Mouse (Mus musculus) midbrain, embryonic 13.5 days (tissue): ENCODE measurements at regions not wholly inside any gene's neighbourhood (a gene's known extent, or its start where the extent isn't known, plus 50 kb on each side); places are given as distances from the start of the nearest gene placed in this dataset.

Experiments
- ATAC-seq: fragments of 200-750 bp; cut with Nextera tagmentation; 2 replicates; pipeline ENCODE4 v1.8.0; 2017; ENCODE audit warnings: mild to moderate bottlenecking, moderate TSS enrichment, moderate library complexity
- H3K27ac ChIP-seq: fragments of 300-500 bp; sonication (generic); 2 replicates; pipeline ENCODE4 v1.5.1; 2015; ENCODE audit warnings: inconsistent platforms, mild to moderate bottlenecking, moderate library complexity
- H3K27me3 ChIP-seq: fragments of 300-500 bp; sonication (generic); 2 replicates; pipeline ENCODE4 v1.6.1; 2015; ENCODE audit warnings: mild to moderate bottlenecking, inconsistent platforms
- H3K36me3 ChIP-seq: fragments of 300-500 bp; sonication (generic); 2 replicates; pipeline ENCODE4 v1.6.1; 2015; ENCODE audit warnings: mild to moderate bottlenecking, inconsistent platforms
- H3K4me1 ChIP-seq: fragments of 300-500 bp; sonication (generic); replicated peaks from 2 replicates; pipeline ENCODE4 v1.6.1; 2015; ENCODE audit warnings: inconsistent platforms
- H3K4me2 ChIP-seq: fragments of 300-500 bp; sonication (generic); replicated peaks from 2 replicates; pipeline ENCODE4 v1.6.1; 2015; ENCODE audit warnings: moderate library complexity, mild to moderate bottlenecking, inconsistent platforms
- H3K4me3 ChIP-seq: fragments of 300-500 bp; sonication (generic); replicated peaks from 2 replicates; pipeline ENCODE4 v1.5.1; 2015; ENCODE audit warnings: mild to moderate bottlenecking, inconsistent platforms
- H3K9ac ChIP-seq: fragments of 300-500 bp; sonication (generic); replicated peaks from 2 replicates; pipeline ENCODE4 v1.6.1; 2015; ENCODE audit warnings: mild to moderate bottlenecking, inconsistent platforms
- H3K9me3 ChIP-seq: fragments of 300-500 bp; sonication (generic); 2 replicates; pipeline ENCODE4 v1.6.1; 2016; ENCODE audit warnings: mild to moderate bottlenecking, inconsistent platforms
- WGBS: fragments of 180-500 bp; shearing (Covaris S2); methylation state at CpG from one replicate; pipeline ENCODE4 v1.1.7; 2015; 5-methylcytosine and 5-hydroxymethylcytosine counted together

- Histone ChIP-seq H3K27me3 (no peaks in the 10 kb centered on the region), H3K4me1 (no peaks in the 10 kb centered on the region), H3K36me3 (no peaks in the 10 kb centered on the region), H3K4me3 (no peak overlapping the region), H3K9ac (no peak overlapping the region), H3K27ac (no peak overlapping the region), H3K9me3 (no peaks in the 10 kb centered on the region), H3K4me2 (no peak overlapping the region)
- ATAC-seq, result no peak
- WGBS, result 77% methylated on average over 4 of the region's 4 CpGs
These were observed 106.3 kb upstream of the Nr2f2 start for GRCm38 (mm10) chr7:70472786-70473185.

- no peak for ATAC-seq
- 91% methylated on average over 2 of the region's 2 CpGs for WGBS
- Histone ChIP-seq H3K4me3 (no peak overlapping the region), H3K27me3 (no peaks in the 10 kb centered on the region), H3K27ac (no peak overlapping the region), H3K36me3 (no peaks in the 10 kb centered on the region), H3K4me1 (no peaks in the 10 kb centered on the region), H3K9me3 (no peaks in the 10 kb centered on the region), H3K9ac (no peak overlapping the region), H3K4me2 (no peak overlapping the region)
These were observed 104.0 kb upstream of the Nr2f2 start for GRCm38 (mm10) chr7:70470557-70470956.

GRCm38 (mm10) chr7:70462131-70462530, 95.6 kb upstream of the Nr2f2 start:
- 94% methylated on average over 4 of the region's 4 CpGs for WGBS
- no peak for ATAC-seq
- no peaks in the 10 kb centered on the region for H3K4me1 ChIP-seq
- H3K4me2 ChIP-seq, result no peak overlapping the region
- no peaks in the 10 kb centered on the region for H3K36me3 ChIP-seq
- no peak overlapping the region for H3K9ac ChIP-seq
- no peak overlapping the region for H3K4me3 ChIP-seq
- no peaks in the 10 kb centered on the region for H3K27me3 ChIP-seq
- H3K27ac ChIP-seq, result no peak overlapping the region
- no peaks in the 10 kb centered on the region for H3K9me3 ChIP-seq

- no peak overlapping the region for H3K4me2 ChIP-seq
- peak; percentile 60; the same call in 1 of the 2 replicates for ATAC-seq
- WGBS, result 35% methylated on average over 1 of the region's 1 CpGs
These were observed 88.0 kb upstream of the Nr2f2 start for GRCm38 (mm10) chr7:70454525-70454924.

GRCm38 (mm10) chr7:70452816-70453215, 86.3 kb upstream of the Nr2f2 start:
- H3K4me1 ChIP-seq, result 0 out of 2 replicates have a peak, but pooled peaks cover 4% of the 10 kb centered on the region
- no peak overlapping the region for H3K4me2 ChIP-seq
- no peak overlapping the region for H3K4me3 ChIP-seq
- H3K9ac ChIP-seq, result no peak overlapping the region
- H3K9me3 ChIP-seq, result no peaks in the 10 kb centered on the region
- H3K27me3 ChIP-seq, result no peaks in the 10 kb centered on the region
- H3K27ac ChIP-seq, result no peak overlapping the region
- 58% methylated on average over 4 of the region's 4 CpGs for WGBS
- no peak for ATAC-seq
- H3K36me3 ChIP-seq, result no peaks in the 10 kb centered on the region

More at GRCm38 (mm10) chr7:70454525-70454924, 88.0 kb upstream of the Nr2f2 start:
- Histone ChIP-seq H3K4me1 (0 out of 2 replicates have a peak, but pooled peaks cover 4% of the 10 kb centered on the region), H3K36me3 (no peaks in the 10 kb centered on the region), H3K27me3 (no peaks in the 10 kb centered on the region), H3K9ac (no peak overlapping the region), H3K4me3 (no peak overlapping the region), H3K9me3 (no peaks in the 10 kb centered on the region), H3K27ac (no peak overlapping the region)

- Histone ChIP-seq H3K36me3 (no peaks in the 10 kb centered on the region), H3K4me2 (no peak overlapping the region), H3K4me3 (no peak overlapping the region), H3K27me3 (no peaks in the 10 kb centered on the region), H3K4me1 (no peaks in the 10 kb centered on the region), H3K27ac (no peak overlapping the region), H3K9me3 (no peaks in the 10 kb centered on the region), H3K9ac (no peak overlapping the region)
- 94% methylated on average over 6 of the region's 6 CpGs for WGBS
- no peak for ATAC-seq
These were observed 72.4 kb upstream of the Nr2f2 start for GRCm38 (mm10) chr7:70438908-70439307.

GRCm38 (mm10) chr7:70433838-70434237, 67.3 kb upstream of the Nr2f2 start:
- H3K27me3 ChIP-seq, result no peaks in the 10 kb centered on the region
- no peak overlapping the region for H3K27ac ChIP-seq
- no peaks in the 10 kb centered on the region for H3K4me1 ChIP-seq
- no peak for ATAC-seq
- no peak overlapping the region for H3K9ac ChIP-seq
- no peak overlapping the region for H3K4me2 ChIP-seq
- WGBS, result 68% methylated on average over 8 of the region's 8 CpGs
- no peaks in the 10 kb centered on the region for H3K9me3 ChIP-seq
- no peaks in the 10 kb centered on the region for H3K36me3 ChIP-seq
- no peak overlapping the region for H3K4me3 ChIP-seq

GRCm38 (mm10) chr7:70433358-70433757, 66.8 kb upstream of the Nr2f2 start:
- Histone ChIP-seq H3K9me3 (no peaks in the 10 kb centered on the region), H3K36me3 (no peaks in the 10 kb centered on the region), H3K27me3 (no peaks in the 10 kb centered on the region), H3K9ac (no peak overlapping the region), H3K27ac (no peak overlapping the region), H3K4me1 (no peaks in the 10 kb centered on the region), H3K4me2 (no peak overlapping the region), H3K4me3 (no peak overlapping the region)
- no peak for ATAC-seq
- WGBS, result 75% methylated on average over 6 of the region's 6 CpGs

GRCm38 (mm10) chr7:70431712-70432111, 65.2 kb upstream of the Nr2f2 start:
- H3K36me3 ChIP-seq, result no peaks in the 10 kb centered on the region
- no peaks in the 10 kb centered on the region for H3K27me3 ChIP-seq
- 80% methylated on average over 2 of the region's 2 CpGs for WGBS
- H3K4me2 ChIP-seq, result no peak overlapping the region
- ATAC-seq, result no peak
- H3K9me3 ChIP-seq, result no peaks in the 10 kb centered on the region
- H3K4me3 ChIP-seq, result no peak overlapping the region
- H3K4me1 ChIP-seq, result no peaks in the 10 kb centered on the region
- H3K9ac ChIP-seq, result no peak overlapping the region
- H3K27ac ChIP-seq, result no peak overlapping the region

GRCm38 (mm10) chr7:70429326-70429725, 62.8 kb upstream of the Nr2f2 start:
- Histone ChIP-seq H3K4me2 (no peak overlapping the region), H3K4me1 (peaks cover 2% of the 10 kb centered on the region), H3K27ac (no peak overlapping the region), H3K4me3 (no peak overlapping the region), H3K9me3 (no peaks in the 10 kb centered on the region), H3K36me3 (no peaks in the 10 kb centered on the region), H3K27me3 (no peaks in the 10 kb centered on the region), H3K9ac (no peak overlapping the region)
- no peak for ATAC-seq
- 67% methylated on average over 2 of the region's 2 CpGs for WGBS

GRCm38 (mm10) chr7:70424231-70424620, 57.7 kb upstream of the Nr2f2 start:
- 21% methylated on average over 4 of the region's 4 CpGs for WGBS
- H3K9me3 ChIP-seq, result no peaks in the 10 kb centered on the region

GRCm38 (mm10) chr7:70423524-70424230, 57.1 kb upstream of the Nr2f2 start:
- peak; percentile 60; the same call in 1 of the 2 replicates for ATAC-seq
- Histone ChIP-seq H3K27me3 (no peaks in the 10 kb centered on the region), H3K36me3 (no peaks in the 10 kb centered on the region), H3K9me3 (no peaks in the 10 kb centered on the region), H3K4me3 (no peak overlapping the region), H3K27ac (no peak overlapping the region), H3K4me1 (peaks cover 13% of the 10 kb centered on the region), H3K9ac (no peak overlapping the region), H3K4me2 (no peak overlapping the region)
- 56% methylated on average over 10 of the region's 10 CpGs for WGBS

More at GRCm38 (mm10) chr7:70424231-70424620, 57.7 kb upstream of the Nr2f2 start:
- no peak overlapping the region for H3K4me2 ChIP-seq
- peak; percentile 98 for ATAC-seq
- H3K36me3 ChIP-seq, result no peaks in the 10 kb centered on the region
- H3K9ac ChIP-seq, result no peak overlapping the region
- H3K4me3 ChIP-seq, result no peak overlapping the region
- peaks cover 13% of the 10 kb centered on the region for H3K4me1 ChIP-seq
- H3K27ac ChIP-seq, result no peak overlapping the region
- H3K27me3 ChIP-seq, result no peaks in the 10 kb centered on the region
